Mouse (Mus musculus) limb, embryonic 14.5 days (tissue): Measurements from ENCODE around the gene Col23a1. TPM values are rescaled to one million over a fixed set of nuclear protein-coding genes. Genes with fewer than 3 reads are reported as not detected.
A peak's percentile ranks its signal among the peaks of the same experiment; 100 is the strongest.

Experiments used
- ATAC-seq: fragments of 200-750 bp; cut with Nextera tagmentation; 2 replicates; pipeline ENCODE4 v1.8.0; 2017; ENCODE audit warnings: low read depth, moderate number of reproducible peaks, moderate TSS enrichment; ENCODE audit not compliant: low FRiP score
- DNase-seq: peaks from one replicate; pipeline ENCODE4 v3.0.0-alpha.2; 2015; ENCODE audit warnings: low spot score
- H3K27ac ChIP-seq: fragments of 300-500 bp; sonication (generic); replicated peaks from 2 replicates; pipeline ENCODE4 v1.5.1; 2014; ENCODE audit warnings: low read depth, mild to moderate bottlenecking, low read length, moderate library complexity, mixed read lengths
- H3K27me3 ChIP-seq: fragments of 300-500 bp; sonication (generic); 2 replicates; pipeline ENCODE4 v1.6.1; 2014; ENCODE audit warnings: low read length, mixed read lengths; ENCODE audit not compliant: control insufficient read depth, insufficient read depth
- H3K36me3 ChIP-seq: fragments of 300-500 bp; sonication (generic); 2 replicates; pipeline ENCODE4 v1.6.1; 2014; ENCODE audit warnings: mild to moderate bottlenecking, low read length, moderate library complexity, mixed read lengths; ENCODE audit not compliant: control insufficient read depth, insufficient read depth
- H3K4me1 ChIP-seq: fragments of 300-500 bp; sonication (generic); 2 replicates; pipeline ENCODE4 v1.6.1; 2014; ENCODE audit warnings: antibody characterized with exemption, low read length, mixed read lengths; ENCODE audit not compliant: control insufficient read depth, insufficient read depth
- H3K4me2 ChIP-seq: fragments of 300-500 bp; sonication (generic); replicated peaks from 2 replicates; pipeline ENCODE4 v1.6.1; 2014; ENCODE audit warnings: low read depth, mild to moderate bottlenecking, low read length, moderate library complexity; ENCODE audit not compliant: severe bottlenecking
- H3K4me3 ChIP-seq: fragments of 300-500 bp; sonication (generic); replicated peaks from 2 replicates; pipeline ENCODE4 v1.5.1; 2014; ENCODE audit warnings: low read length
- H3K9ac ChIP-seq: fragments of 300-500 bp; sonication (generic); 2 replicates; pipeline ENCODE4 v1.6.1; 2014; ENCODE audit warnings: mild to moderate bottlenecking, low read depth, low read length, moderate library complexity; ENCODE audit not compliant: severe bottlenecking
- H3K9me3 ChIP-seq: fragments of 300-500 bp; sonication (generic); 2 replicates; pipeline ENCODE4 v1.6.1; 2016; ENCODE audit warnings: low read length; ENCODE audit not compliant: control insufficient read depth
- POLR2A ChIP-seq: fragments of 200-500 bp; IDR thresholded peaks from 2 replicates; pipeline ENCODE4 v1.8.0; 2012; ENCODE audit warnings: inconsistent platforms, mild to moderate bottlenecking, moderate library complexity, borderline replicate concordance; ENCODE audit not compliant: insufficient read depth, insufficient read length; ENCODE audit errors: extremely low read depth
- WGBS: fragments of 180-500 bp; shearing (Covaris S2); extraction: QIAGEN DNeasy Blood & Tissue Kit; methylation state at CpG from one replicate; pipeline ENCODE4 v1.1.7; 2014; 5-methylcytosine and 5-hydroxymethylcytosine counted together
- polyA plus RNA-seq, 2 experiments: library from polyadenylated mRNA; depleted of rRNA in 1 of 2; stranded (reverse) in 1 of 2; unstranded in 1 of 2; fragments of >200 nt; fragmentation: Nextera tagmentation in 1 of 2; extraction: Ambion mirVana in 1 of 2; gene quantifications; 2 replicates each; pipeline versions ENCODE4 v1.2.1 to v1.2.3; 2012 to 2014

Col23a1 gene
- polyA plus RNA-seq (2012; rRNA removed), result 29.4 and 29.5 TPM in 2 replicates
- 28.0 and 31.3 TPM in 2 replicates for polyA plus RNA-seq (2014; fragmentation: Nextera tagmentation; extraction: Ambion mirVana)

DNA sequence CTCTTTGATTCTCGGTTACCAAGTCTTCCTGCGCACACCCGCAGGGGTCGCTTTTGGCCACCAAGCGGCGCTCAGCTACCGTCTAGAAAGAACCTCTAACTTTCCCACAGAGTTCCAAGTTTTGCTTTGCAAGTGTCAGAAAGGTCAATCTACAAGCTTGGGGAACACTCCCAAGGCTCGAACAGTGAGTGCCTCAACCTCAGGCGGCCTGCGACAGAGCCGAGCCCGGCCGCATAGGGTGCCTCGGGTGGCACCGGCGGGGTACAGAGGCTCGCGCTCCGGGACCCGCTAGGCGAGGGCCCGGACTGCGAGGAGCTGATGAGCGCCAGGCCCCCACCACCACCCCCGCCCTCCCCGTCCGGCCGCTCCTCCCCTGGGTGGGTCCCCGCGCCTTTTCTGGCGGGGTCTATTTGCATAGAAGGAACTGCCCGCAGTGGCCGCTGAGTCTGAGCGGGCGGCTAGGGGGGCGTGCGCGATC lies at the start of gene Col23a1:
Col23a1 (plus strand) TSS at position 357 of the 478 bp plus-strand sequence.
- H3K4me3 ChIP-seq, result peak within 1 kb of the TSS; percentile 58
- WGBS, result under 1% methylated on average over 29 of the region's 38 CpGs
- peak within 1 kb of the TSS; percentile 88 for H3K4me2 ChIP-seq
- peak; percentile 90 for ATAC-seq
- peaks cover 5% of the 10 kb centered on the region; the same call in 1 of the 2 replicates for H3K4me1 ChIP-seq
- H3K27ac ChIP-seq, result peak within 1 kb of the TSS; percentile 55
- H3K27me3 ChIP-seq, result no peaks in the 10 kb centered on the region
- peaks cover 5% of the 10 kb centered on the region for H3K36me3 ChIP-seq
- no peaks in the 10 kb centered on the region for H3K9me3 ChIP-seq
- H3K9ac ChIP-seq, result peak within 1 kb of the TSS; percentile 66
- TF ChIP-seq POLR2A, result no peak
- peak; percentile 84 for DNase-seq

GRCm38 (mm10) chr11:51242897-51243296 lies 46.8 kb upstream of the Col23a1 start:
- H3K27ac ChIP-seq, result no peak overlapping the region
- no peaks in the 10 kb centered on the region for H3K36me3 ChIP-seq
- ATAC-seq (no peak), DNase-seq (no peak)
- H3K9ac ChIP-seq, result no peak overlapping the region
- H3K4me1 ChIP-seq, result no peaks in the 10 kb centered on the region
- TF ChIP-seq POLR2A, result no peak
- H3K4me3 ChIP-seq, result no peak overlapping the region
- H3K27me3 ChIP-seq, result no peaks in the 10 kb centered on the region
- H3K4me2 ChIP-seq, result no peak overlapping the region
- no peaks in the 10 kb centered on the region; the same call in 1 of the 2 replicates for H3K9me3 ChIP-seq
- 85% methylated on average over 2 of the region's 2 CpGs for WGBS

GRCm38 (mm10) chr11:51257006-51257405 lies 32.7 kb upstream of the Col23a1 start:
- Histone ChIP-seq H3K9me3 (no peaks in the 10 kb centered on the region), H3K27ac (no peak overlapping the region), H3K27me3 (no peaks in the 10 kb centered on the region), H3K4me2 (no peak overlapping the region), H3K9ac (no peak overlapping the region), H3K36me3 (no peaks in the 10 kb centered on the region), H3K4me1 (no peaks in the 10 kb centered on the region), H3K4me3 (no peak overlapping the region)
- no peak for TF ChIP-seq POLR2A
- 90% methylated on average over 4 of the region's 4 CpGs for WGBS
- DNase-seq (no peak), ATAC-seq (no peak)

DNA sequence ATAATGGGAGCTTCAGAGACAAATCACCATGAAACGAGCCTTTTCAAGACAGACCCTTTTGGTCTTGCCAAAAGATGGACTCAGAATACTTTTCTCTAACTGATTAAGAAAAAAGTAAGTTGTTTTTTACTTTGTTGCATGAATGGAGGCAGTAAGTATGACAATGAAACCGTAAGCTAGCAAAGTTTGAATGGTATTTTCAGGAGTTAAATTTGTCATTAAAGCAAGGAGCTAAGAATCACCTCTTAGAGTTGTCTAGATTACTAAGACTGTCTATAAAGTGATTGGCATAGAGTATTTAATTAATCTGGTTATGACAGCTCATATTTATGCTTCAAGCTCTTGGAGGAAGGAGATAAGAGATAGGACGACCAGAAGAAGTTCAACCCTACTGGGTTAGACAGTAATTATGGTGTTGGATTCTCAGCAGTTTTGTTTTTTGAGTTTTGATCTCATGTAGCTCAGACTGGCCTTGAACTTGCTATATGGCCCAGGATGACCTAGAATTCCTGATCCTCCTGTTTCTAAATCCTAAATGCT lies 28.0 kb upstream of the Col23a1 start, which contains the start of gene Clk4:
Clk4 (plus strand) TSS at position 51 of the 540 bp plus-strand sequence.
- H3K4me2 ChIP-seq, result peak within 1 kb of the TSS; percentile 76
- H3K4me1 ChIP-seq, result peaks cover 22% of the 10 kb centered on the region
- 85% methylated on average over 3 of the region's 3 CpGs for WGBS
- DNase-seq (no peak), ATAC-seq (no peak)
- no peaks in the 10 kb centered on the region for H3K9me3 ChIP-seq
- H3K27me3 ChIP-seq, result no peaks in the 10 kb centered on the region
- no peaks in the 10 kb centered on the region for H3K36me3 ChIP-seq
- H3K4me3 ChIP-seq, result peak within 1 kb of the TSS; percentile 90
- no peak for TF ChIP-seq POLR2A
- H3K9ac ChIP-seq, result peak within 1 kb of the TSS; percentile 96
- H3K27ac ChIP-seq, result 0 out of 2 replicates have a peak within 1 kb of the TSS, but pooled peaks have one; percentile 61

DNA sequence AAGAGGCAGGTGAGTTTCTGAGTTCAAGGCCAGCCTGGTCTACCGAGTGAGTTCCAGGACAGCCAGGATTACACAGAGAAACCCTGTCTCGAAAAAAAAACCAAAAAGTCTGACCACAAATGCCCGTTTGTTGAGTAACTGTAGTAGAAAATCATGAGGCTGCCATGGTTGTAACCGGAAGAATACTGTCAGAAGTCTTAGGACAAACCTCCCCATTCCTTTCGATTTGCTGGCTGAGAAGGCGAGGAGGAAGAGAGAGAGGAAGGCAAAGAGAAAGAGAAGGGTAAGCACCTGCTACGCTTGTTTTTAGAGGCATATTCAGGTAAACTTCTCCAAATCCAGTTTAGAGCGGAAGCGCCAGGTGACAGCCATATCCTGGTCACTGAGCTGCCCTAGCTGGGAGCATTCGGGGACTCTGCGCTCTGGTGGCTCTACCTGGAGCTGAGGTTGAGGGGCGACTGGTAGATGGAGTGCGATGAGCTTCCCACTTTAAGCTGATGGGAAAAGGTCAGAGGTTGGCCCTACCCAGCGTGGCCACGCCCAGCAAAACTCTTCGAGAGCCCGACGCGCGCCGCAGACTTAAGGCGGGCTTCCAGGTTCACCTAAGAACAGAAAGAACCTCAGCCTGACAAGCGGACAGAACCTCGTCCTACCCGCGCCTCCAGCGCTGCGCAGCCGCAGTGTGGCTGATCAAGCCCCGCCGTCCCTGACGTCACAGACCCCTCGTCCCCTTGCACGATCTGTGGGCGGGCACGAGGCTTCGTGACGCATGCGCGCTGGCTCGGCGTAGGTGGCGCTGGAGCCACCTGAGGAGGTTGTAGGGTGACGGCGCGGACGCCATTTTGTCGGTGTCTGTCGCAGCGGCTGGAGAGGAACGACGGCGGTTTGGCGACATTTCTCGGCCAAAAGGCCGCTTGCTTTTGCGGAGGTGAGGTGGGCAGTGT lies 27.1 kb upstream of the Col23a1 start, which contains the start of gene BC049762:
BC049762 (minus strand) TSS at position 705 of the 944 bp plus-strand sequence.
- no peaks in the 10 kb centered on the region for H3K27me3 ChIP-seq
- peak; percentile 75; the same call in 1 of the 2 replicates for TF ChIP-seq POLR2A
- H3K27ac ChIP-seq, result peak within 1 kb of the TSS; percentile 93
- peak within 1 kb of the TSS; percentile 96 for H3K9ac ChIP-seq
- H3K36me3 ChIP-seq, result peaks cover 7% of the 10 kb centered on the region
- H3K9me3 ChIP-seq, result no peaks in the 10 kb centered on the region
- DNase-seq (peak; percentile 98), ATAC-seq (peak; percentile 97)
- H3K4me1 ChIP-seq, result peaks cover 22% of the 10 kb centered on the region
- 9% methylated on average over 56 of the region's 57 CpGs for WGBS
- peak within 1 kb of the TSS; percentile 76 for H3K4me2 ChIP-seq
- peak within 1 kb of the TSS; percentile 90 for H3K4me3 ChIP-seq
